Mouse (Mus musculus) midbrain, postnatal 0 days (tissue): ENCODE data around the gene Magi2. TPM values are rescaled to one million over a fixed set of nuclear protein-coding genes. Genes with fewer than 3 reads are reported as not detected.

ENCODE experiments used
- ATAC-seq: fragments of 200-750 bp; cut with Nextera tagmentation; 2 replicates; pipeline ENCODE4 v1.8.0; 2017; ENCODE audit warnings: moderate number of reproducible peaks, mild to moderate bottlenecking, moderate TSS enrichment, moderate library complexity; ENCODE audit not compliant: low FRiP score
- DNase-seq: peaks from one replicate; pipeline ENCODE4 v3.0.0-alpha.2; 2015; ENCODE audit warnings: low spot score
- H3K27ac ChIP-seq: fragments of 300-500 bp; sonication (generic); 2 replicates; pipeline ENCODE4 v1.5.1; 2014; ENCODE audit warnings: low read depth, mild to moderate bottlenecking, low read length, mixed read lengths
- H3K27me3 ChIP-seq: fragments of 300-500 bp; sonication (generic); 2 replicates; pipeline ENCODE4 v1.6.1; 2014; ENCODE audit warnings: low read length, control low read depth, mixed read lengths; ENCODE audit not compliant: insufficient read depth
- H3K36me3 ChIP-seq: fragments of 300-500 bp; sonication (generic); 2 replicates; pipeline ENCODE4 v1.6.1; 2014; ENCODE audit warnings: low read length, control low read depth, mixed read lengths; ENCODE audit not compliant: insufficient read depth
- H3K4me1 ChIP-seq: fragments of 300-500 bp; sonication (generic); 2 replicates; pipeline ENCODE4 v1.6.1; 2014; ENCODE audit warnings: mild to moderate bottlenecking, control low read depth, antibody characterized with exemption, low read length, mixed read lengths; ENCODE audit not compliant: insufficient read depth
- H3K4me2 ChIP-seq: fragments of 300-500 bp; sonication (generic); 2 replicates; pipeline ENCODE4 v1.6.1; 2014; ENCODE audit warnings: low read depth, mild to moderate bottlenecking, low read length, mixed read lengths; ENCODE audit not compliant: poor library complexity, severe bottlenecking
- H3K4me3 ChIP-seq: fragments of 300-500 bp; sonication (generic); 2 replicates; pipeline ENCODE4 v1.5.1; 2014; ENCODE audit warnings: low read depth, mild to moderate bottlenecking, low read length, moderate library complexity
- H3K9ac ChIP-seq: fragments of 300-500 bp; sonication (generic); replicated peaks from 2 replicates; pipeline ENCODE4 v1.6.1; 2014; ENCODE audit warnings: mild to moderate bottlenecking, low read length, moderate library complexity, mixed read lengths; ENCODE audit not compliant: poor library complexity, severe bottlenecking
- H3K9me3 ChIP-seq: fragments of 300-500 bp; sonication (generic); 2 replicates; pipeline ENCODE4 v1.6.1; 2016; ENCODE audit warnings: low read length, control low read depth
- CTCF ChIP-seq: IDR thresholded peaks from 2 replicates; pipeline ENCODE4 v1.5.1; 2016; ENCODE audit warnings: antibody characterized with exemption, mild to moderate bottlenecking
- WGBS: fragments of 180-500 bp; shearing (Covaris S2); extraction: QIAGEN DNeasy Blood & Tissue Kit; methylation state at CpG from one replicate; pipeline ENCODE4 v1.1.7; 2014; 5-methylcytosine and 5-hydroxymethylcytosine counted together
- polyA plus RNA-seq: library from polyadenylated mRNA; unstranded; fragments of >200 nt; fragmentation: Nextera tagmentation; extraction: Ambion mirVana; gene quantifications from 2 replicates; pipeline ENCODE4 v1.2.1, GENCODE M21; 2015
- total RNA-seq: library from RNA; depleted of rRNA; stranded (reverse); fragments of >200 nt; gene quantifications from 2 replicates; pipeline ENCODE4 v1.2.3, GENCODE M21; 2014

Magi2 gene
- total and polyA plus RNA-seq, 2 experiments from 2014 or later = 20.0 to 59.3 TPM

DNA sequence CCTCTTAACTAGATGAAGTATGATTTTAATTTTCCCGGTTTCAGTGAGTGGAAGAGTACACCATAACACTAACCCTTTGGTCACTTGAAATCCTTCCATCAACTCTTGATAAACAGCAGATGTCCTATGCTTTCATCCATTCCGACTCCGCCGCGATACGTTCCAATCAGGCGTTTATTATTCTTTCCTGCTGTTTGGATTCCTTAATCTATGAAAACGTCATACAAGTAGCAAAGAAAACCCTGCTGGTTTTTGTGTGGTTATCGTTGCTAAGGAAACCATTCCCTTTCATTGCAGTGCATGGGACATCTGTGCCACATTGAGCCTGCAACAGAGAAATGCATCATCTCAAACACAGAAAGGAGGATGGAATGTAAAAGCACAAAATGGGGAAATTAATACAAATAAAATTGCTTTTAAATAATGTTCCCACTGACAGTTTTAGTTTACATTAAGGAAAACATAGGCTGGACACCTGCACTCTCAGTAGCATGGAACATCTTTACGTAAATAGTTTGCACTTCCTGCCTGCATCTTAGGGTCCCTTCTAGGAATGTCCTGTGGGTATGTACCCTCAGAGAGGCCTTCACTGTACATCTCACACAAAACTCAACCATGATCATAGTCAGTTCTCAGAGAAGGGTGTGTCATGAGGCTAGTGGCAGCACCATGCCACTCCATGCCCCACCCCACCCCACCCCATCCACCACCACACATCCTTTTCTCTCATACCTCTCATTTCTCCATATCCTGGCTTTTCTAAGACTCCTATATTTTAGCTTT, 914.0 kb downstream of the Magi2 start:
- Histone ChIP-seq H3K27ac (no peak overlapping the region; the same call in 1 of the 2 replicates), H3K4me3 (no peak overlapping the region), H3K9ac (no peak overlapping the region), H3K27me3 (no peaks in the 10 kb centered on the region), H3K4me1 (peaks cover 3% of the 10 kb centered on the region; the same call in 1 of the 2 replicates), H3K9me3 (no peaks in the 10 kb centered on the region), H3K4me2 (peak overlapping the region; percentile 15; the same call in 1 of the 2 replicates), H3K36me3 (no peaks in the 10 kb centered on the region)
- DNase-seq (peak; percentile 68), ATAC-seq (no peak; the same call in 1 of the 2 replicates)
- 21% methylated on average over 10 of the region's 10 CpGs for WGBS
- no peak for TF ChIP-seq CTCF

DNA sequence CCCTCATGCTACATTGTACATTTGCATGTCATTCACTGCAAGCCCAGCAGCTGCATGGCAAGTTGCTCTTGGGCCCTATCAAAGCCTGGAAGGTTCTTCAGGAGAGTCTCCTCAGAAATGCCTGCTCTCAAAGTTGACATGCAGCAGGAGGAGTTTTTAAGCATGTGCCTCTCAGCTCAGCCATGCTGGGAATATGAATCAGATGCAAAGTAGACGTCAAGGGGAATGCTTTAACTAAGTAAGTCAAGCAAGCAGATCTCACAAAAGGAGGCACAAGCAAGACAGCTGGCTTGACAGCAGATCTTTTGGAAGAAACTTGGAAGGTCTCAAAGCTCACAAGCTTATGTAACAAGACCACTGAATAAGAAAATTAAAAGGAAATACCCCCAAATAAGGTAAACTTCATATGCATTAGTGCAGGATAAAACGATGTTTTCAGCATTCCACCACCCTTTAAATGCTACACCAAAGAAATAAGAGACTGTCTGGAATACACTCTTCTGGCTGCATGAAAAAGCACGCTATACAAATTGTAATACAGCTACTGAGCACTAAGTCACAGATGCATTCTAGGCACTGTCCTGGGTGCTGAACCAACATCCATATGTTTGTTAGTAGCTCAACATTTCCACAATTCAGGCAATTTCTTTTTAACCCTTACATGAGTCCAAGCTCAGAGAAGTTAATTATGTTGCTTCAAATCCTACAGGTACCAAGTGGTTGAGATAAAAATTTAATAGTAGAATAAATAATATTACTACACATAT, 926.7 kb downstream of the Magi2 start:
- Histone ChIP-seq H3K4me1 (no peaks in the 10 kb centered on the region), H3K9ac (no peak overlapping the region), H3K4me3 (no peak overlapping the region), H3K9me3 (no peaks in the 10 kb centered on the region), H3K4me2 (no peak overlapping the region), H3K36me3 (no peaks in the 10 kb centered on the region), H3K27ac (no peak overlapping the region), H3K27me3 (no peaks in the 10 kb centered on the region)
- 22% methylated on average over 3 of the region's 3 CpGs for WGBS
- ATAC-seq (no peak), DNase-seq (peak; percentile 36)
- TF ChIP-seq CTCF = no peak

DNA sequence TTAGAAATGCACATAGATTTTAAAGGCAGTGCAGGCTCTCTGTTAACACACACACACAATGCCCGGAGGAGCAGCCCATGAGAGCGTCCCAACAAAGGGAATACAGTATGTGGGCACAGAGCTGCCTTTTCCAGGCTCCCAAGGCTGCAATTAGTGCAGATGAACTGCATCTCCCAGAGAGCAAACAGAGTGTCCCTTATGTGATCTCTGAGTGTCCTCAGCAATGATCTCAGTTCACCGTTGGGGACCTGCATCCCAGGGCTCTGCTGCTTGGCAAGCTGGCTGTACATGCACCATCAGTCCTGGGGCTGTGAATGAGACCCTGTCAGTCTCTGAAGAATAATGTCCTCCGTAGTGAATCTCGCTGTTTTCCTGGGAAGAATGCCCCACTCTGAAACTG, 969.9 kb downstream of the Magi2 start:
- no peak overlapping the region for H3K27ac ChIP-seq
- 41% methylated on average over 5 of the region's 5 CpGs for WGBS

DNA sequence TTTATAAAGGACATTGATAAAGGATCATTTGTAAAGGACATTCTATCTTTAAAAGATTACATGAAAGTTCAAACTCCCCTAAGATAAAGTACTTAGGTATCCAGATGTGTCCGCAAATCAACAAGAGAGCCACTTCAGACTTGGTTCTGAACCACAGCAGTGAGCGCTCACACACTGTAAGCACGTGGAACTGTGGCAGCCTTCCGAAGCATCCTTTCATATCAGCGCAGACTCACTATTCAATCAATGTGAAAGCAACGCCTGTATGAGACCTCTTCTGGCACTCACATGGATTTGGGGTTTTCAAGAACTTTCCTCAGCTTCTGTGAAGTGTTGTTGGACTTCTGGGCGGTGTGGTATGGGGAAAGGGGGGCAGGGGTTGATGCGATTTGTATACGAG, 970.6 kb downstream of the Magi2 start:
- Histone ChIP-seq H3K4me1 (no peaks in the 10 kb centered on the region; the same call in 1 of the 2 replicates), H3K9ac (no peak overlapping the region), H3K27me3 (no peaks in the 10 kb centered on the region), H3K9me3 (no peaks in the 10 kb centered on the region), H3K27ac (no peak overlapping the region), H3K4me3 (no peak overlapping the region), H3K36me3 (no peaks in the 10 kb centered on the region), H3K4me2 (no peak overlapping the region)
- DNase-seq (peak; percentile 19), ATAC-seq (no peak)
- no peak for TF ChIP-seq CTCF
- whole genome bisulfite sequencing = 77% methylated on average over 9 of the region's 9 CpGs

More for the DNA sequence above, 969.9 kb downstream of the Magi2 start:
- no peak overlapping the region; the same call in 1 of the 2 replicates for H3K4me2 ChIP-seq
- H3K4me1 ChIP-seq = no peaks in the 10 kb centered on the region; the same call in 1 of the 2 replicates
- H3K9me3 ChIP-seq = no peaks in the 10 kb centered on the region
- DNase-seq (peak; percentile 64), ATAC-seq (peak; percentile 41; the same call in 1 of the 2 replicates)
- H3K36me3 ChIP-seq = no peaks in the 10 kb centered on the region
- H3K9ac ChIP-seq = no peak overlapping the region
- H3K27me3 ChIP-seq = no peaks in the 10 kb centered on the region
- TF ChIP-seq CTCF = no peak
- H3K4me3 ChIP-seq = no peak overlapping the region

DNA sequence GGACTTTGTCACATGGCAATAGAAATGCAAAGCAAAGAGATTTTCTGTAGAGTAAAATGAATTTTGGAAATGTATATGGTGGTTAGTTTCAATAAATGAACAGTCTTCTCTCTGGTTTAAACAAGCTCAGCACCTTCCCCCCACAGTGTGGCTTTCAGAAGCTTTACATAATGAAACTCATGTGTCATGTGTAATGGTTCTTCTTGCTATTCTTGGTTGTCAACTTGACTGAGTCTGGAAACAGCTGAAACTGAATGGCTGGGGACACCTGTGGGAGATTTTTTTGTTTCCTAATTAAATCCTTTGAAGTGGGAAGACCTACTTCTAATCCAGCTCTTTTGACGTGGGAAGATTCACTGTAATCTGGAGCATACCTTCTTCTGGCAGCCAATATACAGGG, 974.5 kb downstream of the Magi2 start:
- DNase-seq (no peak), ATAC-seq (no peak)
- no peak overlapping the region for H3K4me2 ChIP-seq
- H3K9me3 ChIP-seq = no peaks in the 10 kb centered on the region
- no peaks in the 10 kb centered on the region for H3K27me3 ChIP-seq
- H3K27ac ChIP-seq = no peak overlapping the region
- H3K36me3 ChIP-seq = no peaks in the 10 kb centered on the region
- H3K4me3 ChIP-seq = no peak overlapping the region
- TF ChIP-seq CTCF = no peak
- H3K9ac ChIP-seq = no peak overlapping the region
- no peaks in the 10 kb centered on the region; the same call in 1 of the 2 replicates for H3K4me1 ChIP-seq
- WGBS = 66% methylated on average over 1 of the region's 1 CpGs

DNA sequence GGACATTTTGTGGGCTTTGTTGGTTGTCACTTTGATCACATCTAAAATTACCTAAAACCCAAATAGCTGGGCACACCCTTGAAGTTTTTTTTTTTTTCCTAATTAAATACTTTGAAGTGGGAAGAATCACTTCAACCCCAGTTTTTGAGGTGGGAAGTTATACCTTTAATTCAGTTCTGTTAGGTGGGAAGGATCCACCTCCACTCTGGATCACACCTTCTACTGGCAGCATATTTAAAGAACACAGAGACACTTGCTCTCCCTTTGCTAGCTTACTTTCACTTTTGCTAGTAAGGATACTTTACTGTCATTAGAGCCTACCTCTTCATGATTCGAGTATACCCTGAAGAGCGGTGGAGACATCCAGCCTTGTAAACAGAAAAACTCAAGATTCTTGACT, 981.3 kb downstream of the Magi2 start:
- ATAC-seq (no peak), DNase-seq (no peak)
- Histone ChIP-seq H3K36me3 (no peaks in the 10 kb centered on the region), H3K9me3 (no peaks in the 10 kb centered on the region), H3K27ac (no peak overlapping the region), H3K27me3 (no peaks in the 10 kb centered on the region), H3K4me2 (no peak overlapping the region), H3K4me3 (no peak overlapping the region), H3K9ac (no peak overlapping the region), H3K4me1 (no peaks in the 10 kb centered on the region)
- 93% methylated on average over 2 of the region's 2 CpGs for WGBS
- no peak for TF ChIP-seq CTCF
